Mouse (Mus musculus) hindlimb bud, embryonic 11.5 days (tissue): ENCODE measurements around the gene Txndc12.

Experiments used
- DNase-seq: peaks from one replicate; pipeline ENCODE4 v3.0.0-alpha.2; 2012; ENCODE audit warnings: low read depth, low spot score; ENCODE audit errors: extremely low spot score

Gene Txndc12

GRCm38 (mm10) chr4:108834115-108834970 lies at the start of gene Txndc12:
Txndc12 (plus strand) TSS chr4:108834601.
- peak; percentile 96 for DNase-seq

DNA sequence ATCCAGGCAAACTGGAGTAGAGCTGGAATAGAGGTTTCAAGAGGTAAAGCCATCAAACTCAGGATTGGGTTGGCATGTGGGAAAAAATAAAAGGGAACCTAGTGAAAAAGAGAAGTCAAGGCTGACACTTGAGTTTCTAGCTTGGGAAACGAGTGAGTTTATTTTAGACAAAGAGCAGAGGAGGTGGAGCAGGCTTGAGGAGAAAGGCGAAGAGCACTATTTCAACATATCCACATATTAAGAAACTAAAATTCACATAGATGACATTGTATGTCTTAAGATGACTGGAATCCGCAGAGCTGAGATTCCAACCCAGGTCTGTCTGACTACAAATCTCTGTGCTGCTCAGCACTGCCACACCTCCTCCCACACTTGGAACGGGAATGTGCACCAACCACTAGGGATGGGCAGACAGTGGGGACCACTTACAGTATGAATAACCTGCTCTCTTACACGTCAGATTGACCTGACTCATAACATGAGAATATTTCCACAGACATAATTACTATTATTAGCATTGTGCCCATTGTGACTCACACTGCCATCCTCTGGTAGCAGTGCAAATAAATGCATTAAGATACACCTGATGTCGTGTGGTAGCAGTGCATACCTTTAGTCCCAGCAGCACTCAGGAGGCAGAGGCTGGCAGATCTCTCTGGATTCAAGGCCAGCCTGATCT lies 45.0 kb upstream of the Txndc12 start:
- no peak for DNase-seq

- no peak for DNase-seq
Measured at GRCm38 (mm10) chr4:108790507-108790906, 43.9 kb upstream of the Txndc12 start.

GRCm38 (mm10) chr4:108793941-108794340 lies 40.5 kb upstream of the Txndc12 start:
- DNase-seq, result no peak

GRCm38 (mm10) chr4:108796701-108797100 lies 37.7 kb upstream of the Txndc12 start:
- DNase-seq, result no peak

DNA sequence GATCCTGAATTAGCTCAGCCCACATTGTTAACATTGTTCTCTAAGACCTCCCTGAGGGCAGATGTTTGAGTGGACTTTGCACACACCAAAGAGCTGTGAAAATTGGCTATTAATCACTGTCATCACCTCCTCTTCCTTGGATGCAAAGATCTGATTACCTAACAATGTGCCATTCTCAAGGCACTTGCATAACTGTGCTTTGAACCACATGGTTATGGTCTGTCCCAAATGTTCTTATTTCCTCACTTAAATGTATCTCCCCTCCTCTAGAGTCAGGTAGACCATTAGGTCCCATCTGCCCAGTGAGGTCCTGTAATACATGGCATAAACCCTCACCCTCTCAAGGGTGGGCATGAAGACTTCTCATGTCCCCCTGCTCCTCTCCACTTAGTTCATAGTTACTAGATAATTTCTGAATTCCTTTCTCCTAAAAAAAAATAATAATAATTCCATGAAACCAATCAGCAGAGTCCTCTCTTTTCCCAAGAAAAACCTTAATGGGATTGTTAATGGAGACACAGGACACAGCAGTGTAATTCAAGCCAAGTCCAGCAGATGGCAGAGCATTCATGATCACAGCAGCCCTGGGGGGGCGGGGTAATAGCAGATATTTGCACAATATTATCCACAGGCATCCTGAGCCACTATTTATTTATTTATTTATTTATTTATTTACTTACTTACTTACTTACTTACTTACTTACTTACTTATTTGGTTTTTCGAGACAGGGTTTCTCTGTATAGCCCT lies 36.1 kb upstream of the Txndc12 start:
- no peak for DNase-seq

GRCm38 (mm10) chr4:108803535-108803934 lies 30.9 kb upstream of the Txndc12 start:
- DNase-seq, result no peak

DNA sequence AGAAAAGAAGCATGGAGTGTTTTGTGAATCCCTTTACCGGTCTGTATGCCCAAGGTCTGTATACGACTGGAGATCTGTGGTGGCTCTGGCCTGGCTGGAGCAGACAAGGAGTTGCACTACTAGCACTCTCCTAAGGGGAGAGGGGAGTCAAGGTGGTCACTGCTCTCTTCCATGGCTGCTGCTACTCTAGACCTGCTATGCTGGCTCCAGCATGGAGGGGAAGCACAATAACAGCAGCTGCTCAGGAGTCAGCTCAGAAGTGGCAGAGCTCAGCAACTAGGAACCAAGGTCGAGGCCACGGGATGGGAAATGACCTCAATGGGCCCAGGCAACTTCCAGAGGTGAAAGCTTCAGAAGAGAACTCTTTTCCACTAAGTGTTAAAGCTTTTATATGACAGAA lies 23.3 kb upstream of the Txndc12 start:
- no peak for DNase-seq

GRCm38 (mm10) chr4:108811550-108811949 lies 22.9 kb upstream of the Txndc12 start:
- DNase-seq, result no peak

DNA sequence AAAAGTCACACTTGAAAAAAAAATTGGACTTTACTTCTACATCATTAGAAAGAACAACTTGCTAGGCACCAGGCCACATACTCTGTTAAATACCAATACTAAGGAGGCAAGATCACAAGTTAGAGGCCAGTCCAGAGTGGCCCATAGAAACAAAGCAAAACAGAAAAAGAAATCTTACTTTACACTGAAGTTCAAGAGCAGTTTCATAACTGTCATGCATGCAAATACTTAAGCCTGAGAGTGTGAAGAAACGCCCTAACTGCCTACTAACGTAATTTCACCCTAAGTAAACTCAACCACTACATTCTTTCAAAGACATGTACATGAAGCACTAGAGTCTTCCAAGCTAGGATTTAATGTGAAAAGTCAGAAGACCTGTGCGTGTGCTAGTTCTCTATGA lies 8.7 kb upstream of the Txndc12 start:
- no peak for DNase-seq

- no peak for DNase-seq
Measured at GRCm38 (mm10) chr4:108826096-108826495, 8.3 kb upstream of the Txndc12 start.

DNA sequence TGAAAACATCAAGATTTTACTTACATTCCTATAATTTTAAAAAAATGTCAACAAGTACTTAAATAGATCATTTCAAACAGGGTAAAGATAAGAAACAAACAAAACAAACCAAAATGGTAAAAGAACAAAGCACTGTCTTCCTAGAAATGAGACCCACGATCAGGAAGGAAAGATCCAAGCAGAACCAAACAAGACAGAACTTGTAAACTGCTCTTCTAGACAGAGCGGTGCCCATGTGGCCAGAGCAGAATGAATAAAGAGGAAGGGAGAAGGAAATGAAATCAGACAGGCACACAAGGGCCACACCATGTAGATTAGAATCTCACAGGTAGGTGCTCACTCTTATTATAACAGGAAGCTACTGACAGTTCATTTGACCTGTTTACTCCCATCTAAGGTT lies 7.8 kb upstream of the Txndc12 start:
- DNase-seq, result no peak

GRCm38 (mm10) chr4:108830698-108831097 lies 3.7 kb upstream of the Txndc12 start:
- no peak for DNase-seq

DNA sequence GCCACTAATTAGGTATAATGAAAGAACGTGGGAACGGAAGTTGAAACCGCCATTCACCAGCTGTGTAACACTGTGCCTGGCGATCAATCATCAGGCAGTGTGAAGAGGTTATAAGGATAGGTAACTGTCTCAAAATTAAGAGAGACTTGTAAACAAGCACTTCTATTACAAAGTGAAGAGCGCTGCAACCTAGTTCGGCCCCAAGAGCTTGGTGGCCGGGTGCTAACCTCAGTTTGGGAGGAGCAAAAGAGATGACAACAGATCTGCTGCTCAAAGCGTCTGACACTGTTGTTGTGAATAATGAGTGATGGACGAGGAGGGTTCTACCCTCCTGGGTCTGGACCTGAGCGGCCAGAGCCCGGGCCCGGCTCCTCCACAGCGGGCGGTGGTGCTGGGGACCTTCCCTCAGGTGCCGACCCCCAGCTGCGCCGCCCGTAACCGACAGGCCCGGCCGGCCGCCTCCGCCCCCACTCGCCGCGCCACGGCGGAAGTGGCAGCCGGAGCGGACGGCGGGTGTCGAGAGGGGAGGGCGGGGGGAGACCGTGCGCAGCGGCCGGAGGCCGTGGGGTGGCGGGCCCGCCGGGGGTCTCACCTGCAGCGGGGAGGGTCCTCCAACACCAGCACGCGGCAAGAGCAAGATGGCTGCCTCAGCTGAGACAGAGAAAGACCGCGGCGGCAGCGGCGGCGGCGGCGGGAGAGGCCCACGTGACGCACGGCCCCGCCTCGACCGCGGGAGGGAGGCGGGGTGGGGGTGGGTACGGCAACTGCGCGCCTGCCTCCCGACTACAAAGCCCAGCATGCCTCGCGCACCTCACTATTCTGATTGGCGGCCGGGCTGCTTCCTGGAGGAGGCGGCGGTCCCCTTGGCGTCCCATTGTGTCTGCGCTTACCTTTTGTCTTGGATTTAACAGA lies 1.2 kb upstream of the Txndc12 start, which contains the start of gene Btf3l4:
Gene Btf3l4 (minus strand): TSS at position 699 of the 912 bp plus-strand sequence.
- DNase-seq, result peak; percentile 52

DNA sequence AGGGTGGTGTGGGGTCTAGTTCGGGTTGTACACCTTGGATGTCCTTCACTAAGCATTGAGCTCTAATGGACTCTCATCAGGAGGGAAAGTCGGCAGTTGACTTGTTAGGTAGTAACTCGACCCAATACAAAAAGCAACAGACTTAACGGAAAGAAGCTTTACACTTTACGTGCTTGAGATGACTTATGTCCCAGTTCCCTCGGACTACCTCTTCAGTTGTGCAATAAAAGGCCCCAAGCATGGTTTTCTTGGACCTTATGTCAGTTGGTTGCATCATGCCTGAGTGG lies 630 bp upstream of the Txndc12 start:
- DNase-seq, result peak; percentile 77

- DNase-seq, result no peak
Measured at GRCm38 (mm10) chr4:108834971-108835311, 540 bp downstream of the Txndc12 start.

- no peak for DNase-seq
Measured at GRCm38 (mm10) chr4:108835496-108835895, 1.1 kb downstream of the Txndc12 start.

GRCm38 (mm10) chr4:108838031-108838430 lies 3.6 kb downstream of the Txndc12 start:
- no peak for DNase-seq

- DNase-seq, result no peak
Measured at GRCm38 (mm10) chr4:108841920-108842578, 7.6 kb downstream of the Txndc12 start.

- DNase-seq, result no peak
Measured at GRCm38 (mm10) chr4:108843336-108843735, 8.9 kb downstream of the Txndc12 start.
